Mouse (Mus musculus): Measurements from ENCODE around the gene Macc1.

GRCm38 (mm10) chr12:119411982-119412381 lies 97.9 kb downstream of the Macc1 start:
- TF ChIP-seq POLR2A (IDR thresholded peaks at IDR 0.05; ENCODE audit: low read depth, low read length), result no peak
- no peak for TF ChIP-seq CTCF (conservative IDR thresholded peaks at IDR 0.05; ENCODE audit: insufficient read depth, insufficient read length, low read depth, low read length)
